Mouse (Mus musculus) G1E-ER4 (cell line): Measurements from ENCODE around the gene Naa15. TPM values are rescaled to one million over a fixed set of nuclear protein-coding genes. Genes with fewer than 3 reads are reported as not detected.

ENCODE experiments used
- GATA1 ChIP-seq: IDR thresholded peaks from one replicate; pipeline ENCODE4 v1.8.0; 2012; ENCODE audit warnings: low read length, inconsistent platforms
- polyA plus RNA-seq: library from polyadenylated mRNA; stranded (reverse); fragments of >175 nt; gene quantifications from 2 replicates; pipeline ENCODE4 v1.2.3, GENCODE M21; 2012

The Naa15 gene
- polyA plus RNA-seq, 1 experiment = 16.1 TPM

DNA sequence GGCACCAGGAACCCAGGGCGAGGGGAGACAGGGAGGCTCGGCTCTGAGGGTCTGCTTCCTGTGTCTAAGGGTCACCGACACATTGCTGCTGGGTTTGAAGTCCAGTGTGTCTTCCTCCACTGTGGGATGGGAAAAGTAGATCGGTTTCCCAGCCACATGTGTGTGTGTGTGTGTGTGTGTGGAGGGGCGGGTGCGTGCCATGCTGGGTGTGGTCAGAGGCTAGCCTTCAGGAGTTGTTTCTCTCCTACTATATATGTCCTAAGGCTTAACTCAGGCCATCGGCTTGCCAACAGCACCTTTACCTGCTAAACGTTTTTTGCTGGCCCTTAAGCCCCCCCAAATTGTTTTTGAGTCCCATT lies 103.8 kb downstream of the Naa15 start:
- TF ChIP-seq GATA1 = no peak

- TF ChIP-seq GATA1 = no peak
These were observed 106.3 kb downstream of the Naa15 start for GRCm38 (mm10) chr3:51521262-51521661.

DNA sequence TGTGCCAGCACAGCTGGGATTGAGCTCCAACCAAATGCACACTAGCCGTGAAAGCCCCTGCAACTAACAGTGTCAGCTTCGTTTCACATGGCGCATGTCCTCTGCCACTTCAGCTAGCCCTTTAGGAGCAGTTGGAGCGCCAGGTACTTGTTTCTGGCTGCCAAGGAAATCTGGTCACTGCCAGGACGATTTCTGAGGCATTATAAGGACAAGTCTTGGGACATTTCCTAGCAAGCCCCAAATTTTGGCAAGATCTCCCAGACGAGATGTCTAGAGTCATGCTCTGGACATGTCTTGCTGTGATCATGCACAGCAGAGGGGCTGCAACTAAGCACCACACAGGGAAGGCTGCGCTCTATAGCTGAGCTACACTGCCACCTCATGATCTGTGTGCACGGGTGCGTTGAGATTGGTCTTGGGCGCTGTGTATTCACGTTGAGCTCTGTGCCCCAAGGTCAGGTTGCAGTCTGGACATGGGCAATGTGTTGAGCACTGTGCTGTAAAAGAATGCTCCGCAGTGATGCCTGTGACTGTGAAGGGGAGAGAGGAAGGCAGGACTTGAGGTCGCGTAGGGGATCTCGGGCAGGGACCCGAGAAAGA lies 110.3 kb downstream of the Naa15 start:
- no peak for TF ChIP-seq GATA1

Other genes starting within 250 kb of the Naa15 start
- gene Noct, start 190.7 kb upstream of the Naa15 start, polyA plus RNA-seq = 28.2 and 32.2 TPM in 2 replicates
- 45.5 and 45.8 TPM in 2 replicates for gene Elf2, start 74.5 kb upstream of the Naa15 start, polyA plus RNA-seq
- gene Mgarp, start 18.4 kb upstream of the Naa15 start, polyA plus RNA-seq = 2.7 and 4.6 TPM in 2 replicates
- gene Ndufc1, start 6.2 kb upstream of the Naa15 start, polyA plus RNA-seq = 29.5 and 75.7 TPM in 2 replicates
- 2.2 and 3.9 TPM in 2 replicates for gene Rab33b, start 68.8 kb downstream of the Naa15 start, polyA plus RNA-seq
- gene Setd7, start 145.7 kb downstream of the Naa15 start, polyA plus RNA-seq = 7.4 and 7.6 TPM in 2 replicates
- 0.13 TPM in 1 of 2 replicates, not detected in the other for gene Mgst2, start 245.2 kb downstream of the Naa15 start, polyA plus RNA-seq